Mouse (Mus musculus) lung, postnatal 0 days (tissue): ENCODE results near the gene Ganc.

ENCODE experiments used
- CTCF ChIP-seq: IDR thresholded peaks from 2 replicates; pipeline ENCODE4 v1.5.1; 2016; ENCODE audit warnings: antibody characterized with exemption, mild to moderate bottlenecking
- EP300 ChIP-seq: IDR thresholded peaks from 2 replicates; pipeline ENCODE4 v1.6.1; 2016; ENCODE audit warnings: antibody characterized with exemption, mild to moderate bottlenecking, control low read depth

DNA sequence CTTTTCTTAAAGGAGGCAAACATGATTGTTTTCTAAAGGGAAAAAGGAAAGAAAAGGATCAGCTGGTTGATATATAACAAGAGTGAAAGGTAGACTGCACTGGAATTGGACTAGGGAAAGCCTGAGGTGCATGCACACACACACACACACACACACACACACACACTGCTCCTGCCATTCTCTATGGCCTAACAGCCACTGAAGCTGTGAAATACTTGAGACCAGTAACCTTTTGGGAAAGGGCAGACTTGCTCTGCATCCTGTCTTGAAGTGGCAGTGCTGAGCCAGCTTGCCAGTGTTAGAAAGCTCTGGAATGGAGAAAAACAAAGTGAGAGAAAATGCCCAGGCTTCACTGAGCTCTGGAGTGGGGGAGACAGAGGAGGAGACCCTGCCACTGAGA is 64.3 kb downstream of the Ganc start:
- TF ChIP-seq CTCF (no peak), EP300 (no peak)
